Mouse (Mus musculus): ENCODE results near the gene Auts2. TPM values are rescaled to one million over a fixed set of nuclear protein-coding genes. Genes with fewer than 3 reads are reported as not detected.

Gene Auts2
- polyA plus RNA-seq, 1 experiment from 2014 or later = 75.0 TPM

- Histone ChIP-seq H3K4me2 (ENCODE audit: low read length) (peak overlapping the region; percentile 38), H3K36me3 (ENCODE audit: control insufficient read depth, insufficient read depth, low read length) (no peaks in the 10 kb centered on the region), H3K9me3 (ENCODE audit: control insufficient read depth, low read length) (no peaks in the 10 kb centered on the region), H3K4me3 (replicated peaks; ENCODE audit: low read depth, low read length) (no peak overlapping the region), H3K27me3 (ENCODE audit: control insufficient read depth, insufficient read depth, low read length) (no peaks in the 10 kb centered on the region), H3K4me1 (ENCODE audit: control insufficient read depth, insufficient read depth, low read length) (peaks cover 46% of the 10 kb centered on the region), H3K27ac (replicated peaks; ENCODE audit: low read depth, low read length) (peak overlapping the region; percentile 60), H3K9ac (replicated peaks; ENCODE audit: low read length) (no peak overlapping the region)
- DNase-seq = peak; percentile 83
- ATAC-seq (ENCODE audit: low FRiP score, low TSS enrichment) = peak; percentile 67
- 15% methylated on average over 18 of the region's 18 CpGs for WGBS
Measured at GRCm38 (mm10) chr5:131794411-131795133, 748.6 kb downstream of the Auts2 start.

- no peak overlapping the region for H3K4me2 ChIP-seq (ENCODE audit: low read length)
- peaks cover 40% of the 10 kb centered on the region; the same call in 1 of the 2 replicates for H3K4me1 ChIP-seq (ENCODE audit: control insufficient read depth, insufficient read depth, low read length)
- H3K27me3 ChIP-seq (ENCODE audit: control insufficient read depth, insufficient read depth, low read length) = no peaks in the 10 kb centered on the region
- H3K4me3 ChIP-seq (replicated peaks; ENCODE audit: low read depth, low read length) = no peak overlapping the region
- H3K9me3 ChIP-seq (ENCODE audit: control insufficient read depth, low read length) = no peaks in the 10 kb centered on the region
- no peak for ATAC-seq (ENCODE audit: low FRiP score, low TSS enrichment)
- no peaks in the 10 kb centered on the region for H3K36me3 ChIP-seq (ENCODE audit: control insufficient read depth, insufficient read depth, low read length)
- no peak overlapping the region for H3K27ac ChIP-seq (replicated peaks; ENCODE audit: low read depth, low read length)
- no peak overlapping the region for H3K9ac ChIP-seq (replicated peaks; ENCODE audit: low read length)
- DNase-seq = no peak
- 36% methylated on average over 8 of the region's 8 CpGs for WGBS
Measured at GRCm38 (mm10) chr5:131789601-131790000, 753.5 kb downstream of the Auts2 start.

- 30% methylated on average over 6 of the region's 6 CpGs for WGBS
- Histone ChIP-seq H3K36me3 (ENCODE audit: control insufficient read depth, insufficient read depth, low read length) (no peaks in the 10 kb centered on the region), H3K27ac (replicated peaks; ENCODE audit: low read depth, low read length) (no peak overlapping the region), H3K9me3 (ENCODE audit: control insufficient read depth, low read length) (no peaks in the 10 kb centered on the region), H3K9ac (replicated peaks; ENCODE audit: low read length) (no peak overlapping the region), H3K4me1 (ENCODE audit: control insufficient read depth, insufficient read depth, low read length) (peaks cover 30% of the 10 kb centered on the region; the same call in 1 of the 2 replicates), H3K4me2 (ENCODE audit: low read length) (no peak overlapping the region), H3K4me3 (replicated peaks; ENCODE audit: low read depth, low read length) (no peak overlapping the region), H3K27me3 (ENCODE audit: control insufficient read depth, insufficient read depth, low read length) (no peaks in the 10 kb centered on the region)
- no peak for ATAC-seq (ENCODE audit: low FRiP score, low TSS enrichment)
- peak; percentile 44 for DNase-seq
Measured at GRCm38 (mm10) chr5:131788008-131788407, 755.1 kb downstream of the Auts2 start.

- no peaks in the 10 kb centered on the region for H3K36me3 ChIP-seq (ENCODE audit: control insufficient read depth, insufficient read depth, low read length)
- no peaks in the 10 kb centered on the region for H3K27me3 ChIP-seq (ENCODE audit: control insufficient read depth, insufficient read depth, low read length)
- peaks cover 13% of the 10 kb centered on the region; the same call in 1 of the 2 replicates for H3K4me1 ChIP-seq (ENCODE audit: control insufficient read depth, insufficient read depth, low read length)
- ATAC-seq (ENCODE audit: low FRiP score, low TSS enrichment) (no peak), DNase-seq (no peak)
- no peak overlapping the region for H3K4me2 ChIP-seq (ENCODE audit: low read length)
- 40% methylated on average over 3 of the region's 3 CpGs for WGBS
- no peak overlapping the region for H3K9ac ChIP-seq (replicated peaks; ENCODE audit: low read length)
- H3K9me3 ChIP-seq (ENCODE audit: control insufficient read depth, low read length) = no peaks in the 10 kb centered on the region
- no peak overlapping the region for H3K4me3 ChIP-seq (replicated peaks; ENCODE audit: low read depth, low read length)
- no peak overlapping the region for H3K27ac ChIP-seq (replicated peaks; ENCODE audit: low read depth, low read length)
Measured at GRCm38 (mm10) chr5:131783241-131783640, 759.9 kb downstream of the Auts2 start.

- no peak for ATAC-seq (ENCODE audit: low FRiP score, low TSS enrichment)
- H3K27ac ChIP-seq (replicated peaks; ENCODE audit: low read depth, low read length) = 0 out of 2 replicates have a peak overlapping the region, but pooled peaks have one; percentile 6
- H3K4me3 ChIP-seq (replicated peaks; ENCODE audit: low read depth, low read length) = no peak overlapping the region
- H3K36me3 ChIP-seq (ENCODE audit: control insufficient read depth, insufficient read depth, low read length) = no peaks in the 10 kb centered on the region
- DNase-seq = peak; percentile 46
- no peak overlapping the region for H3K9ac ChIP-seq (replicated peaks; ENCODE audit: low read length)
- no peak overlapping the region for H3K4me2 ChIP-seq (ENCODE audit: low read length)
- H3K27me3 ChIP-seq (ENCODE audit: control insufficient read depth, insufficient read depth, low read length) = no peaks in the 10 kb centered on the region
- H3K4me1 ChIP-seq (ENCODE audit: control insufficient read depth, insufficient read depth, low read length) = peaks cover 16% of the 10 kb centered on the region
- 63% methylated on average over 14 of the region's 14 CpGs for WGBS
- H3K9me3 ChIP-seq (ENCODE audit: control insufficient read depth, low read length) = no peaks in the 10 kb centered on the region
Measured at GRCm38 (mm10) chr5:131781063-131781462, 762.1 kb downstream of the Auts2 start.

GRCm38 (mm10) chr5:131779171-131779570 lies 764.0 kb downstream of the Auts2 start:
- Histone ChIP-seq H3K4me2 (ENCODE audit: low read length) (no peak overlapping the region), H3K27ac (replicated peaks; ENCODE audit: low read depth, low read length) (no peak overlapping the region; the same call in 1 of the 2 replicates), H3K4me3 (replicated peaks; ENCODE audit: low read depth, low read length) (no peak overlapping the region), H3K9ac (replicated peaks; ENCODE audit: low read length) (no peak overlapping the region), H3K9me3 (ENCODE audit: control insufficient read depth, low read length) (no peaks in the 10 kb centered on the region), H3K4me1 (ENCODE audit: control insufficient read depth, insufficient read depth, low read length) (peaks cover 33% of the 10 kb centered on the region), H3K27me3 (ENCODE audit: control insufficient read depth, insufficient read depth, low read length) (no peaks in the 10 kb centered on the region), H3K36me3 (ENCODE audit: control insufficient read depth, insufficient read depth, low read length) (no peaks in the 10 kb centered on the region)
- DNase-seq (no peak), ATAC-seq (ENCODE audit: low FRiP score, low TSS enrichment) (no peak)

GRCm38 (mm10) chr5:131775672-131776071 lies 767.5 kb downstream of the Auts2 start:
- Histone ChIP-seq H3K4me3 (replicated peaks; ENCODE audit: low read depth, low read length) (no peak overlapping the region), H3K9me3 (ENCODE audit: control insufficient read depth, low read length) (no peaks in the 10 kb centered on the region), H3K36me3 (ENCODE audit: control insufficient read depth, insufficient read depth, low read length) (no peaks in the 10 kb centered on the region), H3K9ac (replicated peaks; ENCODE audit: low read length) (no peak overlapping the region), H3K27me3 (ENCODE audit: control insufficient read depth, insufficient read depth, low read length) (no peaks in the 10 kb centered on the region), H3K4me1 (ENCODE audit: control insufficient read depth, insufficient read depth, low read length) (peaks cover 25% of the 10 kb centered on the region), H3K27ac (replicated peaks; ENCODE audit: low read depth, low read length) (peak overlapping the region; percentile 72), H3K4me2 (ENCODE audit: low read length) (no peak overlapping the region)
- ATAC-seq (ENCODE audit: low FRiP score, low TSS enrichment) = no peak; the same call in 1 of the 2 replicates
- no peak for DNase-seq
- WGBS = 42% methylated on average over 5 of the region's 5 CpGs

- 0 out of 2 replicates have a peak overlapping the region, but pooled peaks have one; percentile 22 for H3K4me2 ChIP-seq (ENCODE audit: low read length)
Measured at GRCm38 (mm10) chr5:131775222-131775621, 767.9 kb downstream of the Auts2 start.

GRCm38 (mm10) chr5:131774792-131775191 lies 768.4 kb downstream of the Auts2 start:
- WGBS = 72% methylated on average over 6 of the region's 6 CpGs
- H3K27ac ChIP-seq (replicated peaks; ENCODE audit: low read depth, low read length) = peak overlapping the region; percentile 72
- H3K9ac ChIP-seq (replicated peaks; ENCODE audit: low read length) = no peak overlapping the region
- no peaks in the 10 kb centered on the region for H3K9me3 ChIP-seq (ENCODE audit: control insufficient read depth, low read length)
- no peaks in the 10 kb centered on the region for H3K36me3 ChIP-seq (ENCODE audit: control insufficient read depth, insufficient read depth, low read length)
- DNase-seq (no peak), ATAC-seq (ENCODE audit: low FRiP score, low TSS enrichment) (0 out of 2 replicates have a peak, but pooled peaks have one; percentile 17)
- no peak overlapping the region for H3K4me2 ChIP-seq (ENCODE audit: low read length)
- no peak overlapping the region for H3K4me3 ChIP-seq (replicated peaks; ENCODE audit: low read depth, low read length)
- H3K4me1 ChIP-seq (ENCODE audit: control insufficient read depth, insufficient read depth, low read length) = peaks cover 29% of the 10 kb centered on the region
- no peaks in the 10 kb centered on the region for H3K27me3 ChIP-seq (ENCODE audit: control insufficient read depth, insufficient read depth, low read length)

More at GRCm38 (mm10) chr5:131775222-131775621, 767.9 kb downstream of the Auts2 start:
- Histone ChIP-seq H3K27ac (replicated peaks; ENCODE audit: low read depth, low read length) (peak overlapping the region; percentile 72), H3K4me1 (ENCODE audit: control insufficient read depth, insufficient read depth, low read length) (peaks cover 25% of the 10 kb centered on the region), H3K9ac (replicated peaks; ENCODE audit: low read length) (no peak overlapping the region), H3K9me3 (ENCODE audit: control insufficient read depth, low read length) (no peaks in the 10 kb centered on the region), H3K36me3 (ENCODE audit: control insufficient read depth, insufficient read depth, low read length) (no peaks in the 10 kb centered on the region), H3K4me3 (replicated peaks; ENCODE audit: low read depth, low read length) (no peak overlapping the region), H3K27me3 (ENCODE audit: control insufficient read depth, insufficient read depth, low read length) (no peaks in the 10 kb centered on the region)
- WGBS = 21% methylated on average over 12 of the region's 12 CpGs
- peak; percentile 83 for DNase-seq
- ATAC-seq (ENCODE audit: low FRiP score, low TSS enrichment) = peak; percentile 77
